Mouse (Mus musculus) ES-E14 (cell line): ENCODE measurements around the gene Loxl3.

Source experiments
- CHD2 ChIP-seq: IDR thresholded peaks from 2 replicates; pipeline ENCODE4 v1.6.1; 2014; ENCODE audit warnings: mild to moderate bottlenecking, low read depth, low read length, inconsistent platforms
- ZC3H11A ChIP-seq: IDR thresholded peaks from 2 replicates; pipeline ENCODE4 v1.6.1; 2012; ENCODE audit warnings: low read depth, mild to moderate bottlenecking, inconsistent platforms, low read length, borderline replicate concordance
- ZNF384 ChIP-seq: IDR thresholded peaks from 2 replicates; pipeline ENCODE4 v1.6.1; 2012; ENCODE audit warnings: low read depth, low read length, inconsistent platforms

DNA sequence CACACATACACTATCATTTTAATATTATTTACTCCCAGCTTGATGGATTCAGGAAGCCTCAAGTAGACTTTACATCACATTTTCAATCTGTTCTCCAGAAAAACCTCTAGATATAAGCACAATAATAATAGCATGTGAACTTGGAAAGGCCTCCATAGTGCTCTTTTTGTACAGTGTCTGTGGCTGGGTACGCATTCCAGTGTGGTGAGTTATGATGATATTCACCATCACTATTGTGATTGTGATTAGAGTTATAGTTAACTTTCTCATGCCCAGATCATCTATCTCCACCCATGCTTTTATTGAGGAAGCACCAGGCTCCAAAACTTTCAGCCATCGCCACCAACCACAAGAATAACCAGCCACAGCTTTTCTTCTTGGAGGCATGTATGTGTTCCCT, 10.2 kb upstream of the Loxl3 start:
- TF ChIP-seq ZNF384 (no peak), CHD2 (no peak), ZC3H11A (no peak)
